Mouse (Mus musculus) hindbrain, embryonic 15.5 days (tissue): ENCODE results near the gene Ascl4. TPM values are rescaled to one million over a fixed set of nuclear protein-coding genes. Genes with fewer than 3 reads are reported as not detected.
A peak's percentile ranks its signal among the peaks of the same experiment; 100 is the strongest.

Source experiments
- ATAC-seq: fragments of 200-750 bp; cut with Nextera tagmentation; 2 replicates; pipeline ENCODE4 v1.8.0; 2017; ENCODE audit warnings: low read depth, moderate number of reproducible peaks, moderate TSS enrichment; ENCODE audit not compliant: low FRiP score
- H3K27ac ChIP-seq: fragments of 300-500 bp; sonication (generic); replicated peaks from 2 replicates; pipeline ENCODE4 v1.5.1; 2015; ENCODE audit warnings: mild to moderate bottlenecking, inconsistent platforms
- H3K27me3 ChIP-seq: fragments of 300-500 bp; sonication (generic); 2 replicates; pipeline ENCODE4 v1.6.1; 2015; ENCODE audit warnings: control low read depth, inconsistent platforms
- H3K36me3 ChIP-seq: fragments of 300-500 bp; sonication (generic); 2 replicates; pipeline ENCODE4 v1.6.1; 2015; ENCODE audit warnings: control low read depth, inconsistent platforms
- H3K4me1 ChIP-seq: fragments of 300-500 bp; sonication (generic); replicated peaks from 2 replicates; pipeline ENCODE4 v1.6.1; 2015; ENCODE audit warnings: control low read depth, inconsistent platforms
- H3K4me2 ChIP-seq: fragments of 300-500 bp; sonication (generic); 2 replicates; pipeline ENCODE4 v1.6.1; 2015; ENCODE audit warnings: moderate library complexity, mild to moderate bottlenecking, inconsistent platforms
- H3K4me3 ChIP-seq: fragments of 300-500 bp; sonication (generic); 2 replicates; pipeline ENCODE4 v1.5.1; 2015; ENCODE audit warnings: mild to moderate bottlenecking, inconsistent platforms
- H3K9ac ChIP-seq: fragments of 300-500 bp; sonication (generic); 2 replicates; pipeline ENCODE4 v1.6.1; 2015; ENCODE audit warnings: inconsistent platforms
- H3K9me3 ChIP-seq: fragments of 300-500 bp; sonication (generic); 2 replicates; pipeline ENCODE4 v1.6.1; 2016; ENCODE audit warnings: control low read depth, inconsistent platforms
- WGBS: fragments of 180-500 bp; shearing (Covaris S2); methylation state at CpG from one replicate; pipeline ENCODE4 v1.1.7; 2015; 5-methylcytosine and 5-hydroxymethylcytosine counted together
- polyA plus RNA-seq: library from polyadenylated mRNA; unstranded; fragments of >200 nt; fragmentation: Nextera tagmentation; extraction: Ambion mirVana; gene quantifications from 2 replicates; pipeline ENCODE4 v1.2.1, GENCODE M21; 2015

The Ascl4 gene
- polyA plus RNA-seq, result 0.28 and 0.31 TPM in 2 replicates

DNA sequence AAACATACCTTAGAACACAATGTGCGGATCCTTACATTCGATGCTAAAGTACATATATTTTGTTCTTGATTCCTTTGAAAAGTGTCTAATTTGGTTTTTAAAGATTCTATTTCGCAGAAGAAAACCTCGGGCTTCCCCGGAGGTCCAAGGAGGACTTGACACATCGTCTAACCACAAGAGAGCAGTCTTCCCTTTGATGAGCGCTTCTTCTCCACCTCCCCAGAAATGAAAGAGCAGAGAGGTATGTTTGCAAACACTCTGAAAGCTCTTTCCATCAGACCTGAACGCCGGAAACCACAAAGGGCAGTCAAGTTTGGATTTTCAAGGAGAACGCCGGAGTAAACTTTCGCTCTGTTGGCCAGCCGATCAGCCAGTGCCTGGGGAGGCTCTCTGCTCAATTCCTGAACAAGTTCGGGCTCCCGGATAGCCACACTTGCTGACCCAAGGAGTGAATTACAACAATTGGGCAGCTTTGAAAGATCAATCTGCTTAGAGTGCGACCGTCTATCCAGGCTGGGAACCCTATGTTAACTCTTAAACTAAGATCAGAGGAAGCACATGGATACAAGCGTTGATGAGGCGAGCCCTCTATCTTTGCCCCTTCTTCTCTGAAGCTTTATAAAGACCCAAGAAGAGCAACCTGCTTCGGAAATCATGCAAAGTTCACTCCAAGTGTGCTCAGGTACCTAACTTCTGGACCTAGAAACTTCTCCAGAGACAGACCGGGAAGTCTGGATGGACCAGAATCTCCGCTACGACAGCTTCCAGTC lies at the start of gene Ascl4:
Gene Ascl4, plus strand, starts transcription at position 6 of the 770 bp plus-strand sequence.
- Histone ChIP-seq H3K9ac (peak within 1 kb of the TSS; percentile 54), H3K4me2 (peak within 1 kb of the TSS; percentile 94), H3K4me1 (peaks cover 17% of the 10 kb centered on the region), H3K27ac (no peak within 1 kb of the TSS), H3K27me3 (peaks cover 8% of the 10 kb centered on the region; the same call in 1 of the 2 replicates), H3K36me3 (no peaks in the 10 kb centered on the region), H3K9me3 (no peaks in the 10 kb centered on the region), H3K4me3 (peak within 1 kb of the TSS; percentile 54)
- no peak for ATAC-seq
- WGBS, result 2% methylated on average over 23 of the region's 23 CpGs

GRCm38 (mm10) chr10:85879886-85880486 lies 47.5 kb upstream of the Ascl4 start:
- 93% methylated on average over 8 of the region's 8 CpGs for WGBS
- ATAC-seq, result no peak
- Histone ChIP-seq H3K4me2 (no peak overlapping the region), H3K27me3 (no peaks in the 10 kb centered on the region), H3K4me1 (no peaks in the 10 kb centered on the region), H3K27ac (no peak overlapping the region), H3K9me3 (no peaks in the 10 kb centered on the region), H3K36me3 (peaks cover 88% of the 10 kb centered on the region), H3K9ac (no peak overlapping the region), H3K4me3 (no peak overlapping the region)

GRCm38 (mm10) chr10:85916498-85917309 lies 10.8 kb upstream of the Ascl4 start, which contains the start of gene Prdm4:
Gene Prdm4, minus strand, starts transcription at chr10:85917142.
- H3K4me1 ChIP-seq, result peaks cover 17% of the 10 kb centered on the region
- peak within 1 kb of the TSS; percentile 86 for H3K27ac ChIP-seq
- H3K4me2 ChIP-seq, result peak within 1 kb of the TSS; percentile 77
- H3K4me3 ChIP-seq, result peak within 1 kb of the TSS; percentile 96
- H3K27me3 ChIP-seq, result 0 out of 2 replicates have a peak, but pooled peaks cover 4% of the 10 kb centered on the region
- under 1% methylated on average over 54 of the region's 90 CpGs for WGBS
- H3K36me3 ChIP-seq, result peaks cover 24% of the 10 kb centered on the region
- H3K9ac ChIP-seq, result peak within 1 kb of the TSS; percentile 81
- no peaks in the 10 kb centered on the region for H3K9me3 ChIP-seq
- ATAC-seq, result peak; percentile 100

DNA sequence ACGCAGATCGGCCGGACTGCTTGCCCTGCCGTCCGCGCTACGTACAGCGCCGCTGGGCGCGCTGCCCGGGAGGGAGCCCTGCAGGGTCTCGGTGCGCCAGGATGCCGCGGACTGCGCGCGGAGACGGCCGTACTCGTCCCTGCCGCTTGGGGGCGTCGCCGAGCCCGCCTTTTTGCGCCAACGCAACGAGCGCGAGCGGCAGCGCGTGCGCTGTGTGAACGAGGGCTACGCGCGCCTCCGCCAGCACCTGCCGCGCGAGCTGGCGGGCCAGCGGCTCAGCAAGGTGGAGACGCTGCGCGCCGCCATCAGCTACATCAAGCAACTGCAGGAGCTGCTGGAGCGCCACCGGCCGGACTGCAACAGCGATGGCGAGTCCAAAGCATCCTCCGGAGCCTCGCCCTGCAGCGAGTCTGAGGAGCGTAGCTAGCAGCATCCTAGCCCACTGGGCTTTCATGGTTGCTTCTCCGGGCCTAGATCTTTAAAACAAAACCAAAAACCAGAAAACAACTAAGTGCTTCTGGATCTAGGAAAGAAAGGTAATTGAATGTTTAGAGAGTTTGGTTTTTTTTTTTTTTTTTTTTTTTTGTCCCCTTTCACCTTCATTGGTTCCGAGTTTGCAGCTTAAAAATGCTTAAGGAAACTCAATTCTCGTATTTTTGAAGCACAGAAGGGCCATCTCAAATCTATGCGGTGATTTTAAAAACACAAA lies 1.2 kb downstream of the Ascl4 start:
- peaks cover 8% of the 10 kb centered on the region; the same call in 1 of the 2 replicates for H3K27me3 ChIP-seq
- H3K4me2 ChIP-seq, result peak overlapping the region; percentile 94
- no peaks in the 10 kb centered on the region for H3K9me3 ChIP-seq
- WGBS, result 1% methylated on average over 62 of the region's 63 CpGs
- H3K9ac ChIP-seq, result peak overlapping the region; percentile 54
- peaks cover 17% of the 10 kb centered on the region for H3K4me1 ChIP-seq
- H3K36me3 ChIP-seq, result no peaks in the 10 kb centered on the region
- no peak overlapping the region for H3K27ac ChIP-seq
- peak; percentile 93 for ATAC-seq
- peak overlapping the region; percentile 54 for H3K4me3 ChIP-seq

GRCm38 (mm10) chr10:85929208-85929591 lies 1.7 kb downstream of the Ascl4 start:
- peak overlapping the region; percentile 54 for H3K4me3 ChIP-seq
- peak overlapping the region; percentile 94 for H3K4me2 ChIP-seq
- no peaks in the 10 kb centered on the region for H3K36me3 ChIP-seq
- H3K9ac ChIP-seq, result peak overlapping the region; percentile 54
- ATAC-seq, result no peak
- H3K4me1 ChIP-seq, result peaks cover 17% of the 10 kb centered on the region
- no peaks in the 10 kb centered on the region for H3K9me3 ChIP-seq
- WGBS, result 37% methylated on average over 11 of the region's 11 CpGs
- peaks cover 8% of the 10 kb centered on the region; the same call in 1 of the 2 replicates for H3K27me3 ChIP-seq
- H3K27ac ChIP-seq, result no peak overlapping the region

DNA sequence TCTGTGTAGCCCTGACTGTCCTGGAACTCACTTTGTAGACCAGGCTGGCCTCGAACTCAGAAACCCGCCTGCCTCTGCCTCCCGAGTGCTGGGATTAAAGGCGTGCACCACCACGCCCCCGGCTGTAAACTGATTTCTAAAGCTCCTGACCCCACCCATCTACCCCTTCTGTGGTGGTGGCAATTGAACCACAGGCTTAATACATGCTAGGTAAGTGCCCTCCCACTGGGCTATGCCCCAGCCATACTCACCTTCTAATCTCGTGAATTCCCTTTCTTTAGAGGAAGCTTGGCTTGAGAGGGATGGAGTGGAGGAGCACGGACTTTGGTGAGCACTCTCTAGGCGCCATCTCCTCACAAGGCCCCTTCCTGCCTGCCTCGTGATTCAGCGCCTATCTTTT lies 2.5 kb downstream of the Ascl4 start:
- no peak overlapping the region for H3K9ac ChIP-seq
- no peaks in the 10 kb centered on the region for H3K9me3 ChIP-seq
- no peaks in the 10 kb centered on the region for H3K36me3 ChIP-seq
- no peak overlapping the region for H3K4me2 ChIP-seq
- peaks cover 8% of the 10 kb centered on the region; the same call in 1 of the 2 replicates for H3K27me3 ChIP-seq
- WGBS, result 89% methylated on average over 11 of the region's 11 CpGs
- no peak overlapping the region for H3K27ac ChIP-seq
- H3K4me3 ChIP-seq, result no peak overlapping the region
- H3K4me1 ChIP-seq, result peaks cover 17% of the 10 kb centered on the region
- ATAC-seq, result no peak

DNA sequence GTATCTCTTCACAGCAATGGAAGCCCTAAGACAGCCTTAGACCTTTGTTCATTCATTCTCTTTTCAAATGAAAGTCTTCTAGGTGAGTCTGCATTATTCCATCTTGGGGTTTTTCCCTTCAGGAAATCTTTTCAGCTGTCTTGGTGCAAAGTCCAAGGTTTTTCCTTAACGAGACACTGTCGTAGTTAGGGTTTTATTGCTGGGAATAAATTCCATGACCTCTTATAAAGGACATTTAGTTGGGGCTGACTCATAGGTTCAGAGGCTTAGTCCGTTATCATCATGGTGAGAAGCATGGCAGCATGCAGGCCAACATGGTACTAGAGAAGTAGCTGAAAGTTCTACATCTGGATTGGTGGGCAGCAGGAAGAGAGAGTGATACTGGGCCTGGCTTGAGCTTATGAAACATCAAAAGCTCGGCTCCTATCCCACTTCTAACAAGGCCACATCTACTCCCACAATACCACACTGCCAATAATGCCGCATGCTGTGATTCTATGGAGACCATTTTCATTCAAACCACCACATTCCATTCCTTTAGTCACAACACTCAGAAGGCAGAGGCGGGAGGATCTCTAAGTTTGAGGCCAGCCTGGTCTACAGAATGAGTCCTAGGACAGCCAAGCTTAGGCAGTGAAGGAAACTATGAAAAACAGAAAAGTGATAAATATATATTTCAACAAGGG lies 8.9 kb downstream of the Ascl4 start:
- Histone ChIP-seq H3K9me3 (no peaks in the 10 kb centered on the region), H3K4me3 (no peak overlapping the region), H3K27ac (no peak overlapping the region), H3K9ac (no peak overlapping the region), H3K27me3 (no peaks in the 10 kb centered on the region), H3K4me2 (no peak overlapping the region), H3K36me3 (peaks cover 54% of the 10 kb centered on the region), H3K4me1 (no peaks in the 10 kb centered on the region)
- 98% methylated on average over 6 of the region's 6 CpGs for WGBS
- no peak for ATAC-seq

DNA sequence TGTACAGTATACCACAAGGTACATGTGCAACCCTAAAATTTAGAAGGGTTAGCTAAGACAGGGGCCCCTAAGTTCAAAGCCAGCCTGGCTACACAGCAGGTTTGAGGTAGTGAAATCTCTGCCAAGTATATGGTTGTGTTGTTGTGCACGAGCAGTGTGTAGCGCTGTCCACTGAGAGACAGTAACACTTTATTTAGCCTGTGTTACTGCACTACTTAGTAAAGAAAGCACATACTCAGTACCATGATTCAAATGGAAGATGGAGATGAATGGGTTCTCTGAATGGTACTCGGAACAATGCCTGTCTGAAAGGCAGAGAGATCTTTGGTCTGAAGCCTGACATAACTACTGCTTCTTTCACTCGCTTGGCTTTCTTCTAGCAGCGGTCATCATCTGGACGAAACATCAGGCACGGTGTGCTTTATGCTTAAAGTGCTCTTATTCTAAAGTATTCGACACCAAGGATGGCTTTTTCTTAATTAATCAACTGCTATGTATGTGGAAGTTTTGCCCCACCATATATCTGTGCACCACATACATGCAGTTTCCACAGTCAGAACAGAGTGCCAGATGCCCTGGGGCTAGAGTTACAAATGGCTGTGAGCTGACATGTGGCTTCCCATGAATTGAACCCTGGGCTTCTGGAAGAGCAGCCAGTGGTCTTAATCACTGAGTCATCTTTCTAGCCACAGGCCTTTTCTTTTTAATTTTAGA lies 21.2 kb downstream of the Ascl4 start:
- WGBS, result 56% methylated on average over 8 of the region's 8 CpGs
- H3K36me3 ChIP-seq, result peaks cover 78% of the 10 kb centered on the region
- ATAC-seq, result peak; percentile 61

DNA sequence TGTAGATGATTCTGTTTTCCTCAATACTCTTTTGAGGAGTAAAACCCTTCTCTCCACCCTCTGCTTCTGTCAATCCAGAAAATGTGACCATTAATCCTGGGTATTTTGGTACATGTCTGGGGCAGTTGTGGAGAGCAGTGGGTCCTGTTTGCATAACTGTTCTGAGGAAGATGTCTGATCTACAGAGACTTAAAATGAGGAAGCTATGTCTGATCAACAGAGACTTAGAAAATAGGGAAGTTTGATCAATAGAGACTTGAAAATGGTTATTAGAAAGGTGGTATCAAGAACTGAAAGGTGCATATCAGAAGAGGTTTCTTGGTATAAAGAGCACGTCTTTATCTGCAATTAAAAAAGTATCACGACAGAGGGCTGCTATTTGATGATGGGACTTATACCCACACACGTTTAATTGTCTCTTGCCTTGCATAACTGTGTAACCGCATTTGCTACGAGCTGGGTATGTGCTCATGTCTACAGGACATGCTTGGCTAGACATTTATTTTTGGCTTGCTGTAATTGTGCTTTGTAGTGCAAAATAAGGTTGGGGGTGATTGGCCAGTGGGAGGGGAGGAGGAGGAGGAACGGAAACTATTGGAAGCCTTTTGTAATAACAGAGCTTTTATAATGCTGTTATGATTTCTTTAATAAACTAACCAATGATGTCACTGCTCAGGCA lies 24.4 kb downstream of the Ascl4 start:
- no peak overlapping the region for H3K9ac ChIP-seq
- no peaks in the 10 kb centered on the region for H3K27me3 ChIP-seq
- H3K4me3 ChIP-seq, result no peak overlapping the region
- peaks cover 26% of the 10 kb centered on the region for H3K4me1 ChIP-seq
- peaks cover 60% of the 10 kb centered on the region for H3K36me3 ChIP-seq
- H3K4me2 ChIP-seq, result no peak overlapping the region
- no peak for ATAC-seq
- no peaks in the 10 kb centered on the region for H3K9me3 ChIP-seq
- 94% methylated on average over 6 of the region's 6 CpGs for WGBS
- H3K27ac ChIP-seq, result no peak overlapping the region

More for the DNA sequence above, 21.2 kb downstream of the Ascl4 start:
- H3K4me1 ChIP-seq, result 0 out of 2 replicates have a peak, but pooled peaks cover 3% of the 10 kb centered on the region
- H3K27me3 ChIP-seq, result no peaks in the 10 kb centered on the region
- H3K9me3 ChIP-seq, result no peaks in the 10 kb centered on the region
- H3K4me3 ChIP-seq, result no peak overlapping the region
- no peak overlapping the region for H3K4me2 ChIP-seq
- H3K27ac ChIP-seq, result 0 out of 2 replicates have a peak overlapping the region, but pooled peaks have one; percentile 2
- no peak overlapping the region for H3K9ac ChIP-seq

- Histone ChIP-seq H3K27ac (no peak overlapping the region), H3K4me1 (peaks cover 27% of the 10 kb centered on the region), H3K27me3 (no peaks in the 10 kb centered on the region), H3K9me3 (no peaks in the 10 kb centered on the region), H3K4me3 (no peak overlapping the region), H3K36me3 (peaks cover 50% of the 10 kb centered on the region), H3K9ac (no peak overlapping the region), H3K4me2 (no peak overlapping the region)
- WGBS, result 78% methylated on average over 3 of the region's 3 CpGs
- no peak for ATAC-seq
Measured at GRCm38 (mm10) chr10:85953401-85953800, 25.9 kb downstream of the Ascl4 start.
